Mouse (Mus musculus) midbrain, postnatal 0 days (tissue): Measurements from ENCODE around the gene Tcerg1l. TPM values are rescaled to one million over a fixed set of nuclear protein-coding genes. Genes with fewer than 3 reads are reported as not detected.
A peak's percentile ranks its signal among the peaks of the same experiment; 100 is the strongest.

Experiments
- ATAC-seq: fragments of 200-750 bp; cut with Nextera tagmentation; 2 replicates; pipeline ENCODE4 v1.8.0; 2017; ENCODE audit warnings: moderate number of reproducible peaks, mild to moderate bottlenecking, moderate TSS enrichment, moderate library complexity; ENCODE audit not compliant: low FRiP score
- DNase-seq: peaks from one replicate; pipeline ENCODE4 v3.0.0-alpha.2; 2015; ENCODE audit warnings: low spot score
- H3K27ac ChIP-seq: fragments of 300-500 bp; sonication (generic); 2 replicates; pipeline ENCODE4 v1.5.1; 2014; ENCODE audit warnings: low read depth, mild to moderate bottlenecking, low read length, mixed read lengths
- H3K27me3 ChIP-seq: fragments of 300-500 bp; sonication (generic); 2 replicates; pipeline ENCODE4 v1.6.1; 2014; ENCODE audit warnings: low read length, control low read depth, mixed read lengths; ENCODE audit not compliant: insufficient read depth
- H3K36me3 ChIP-seq: fragments of 300-500 bp; sonication (generic); 2 replicates; pipeline ENCODE4 v1.6.1; 2014; ENCODE audit warnings: low read length, control low read depth, mixed read lengths; ENCODE audit not compliant: insufficient read depth
- H3K4me1 ChIP-seq: fragments of 300-500 bp; sonication (generic); 2 replicates; pipeline ENCODE4 v1.6.1; 2014; ENCODE audit warnings: mild to moderate bottlenecking, control low read depth, antibody characterized with exemption, low read length, mixed read lengths; ENCODE audit not compliant: insufficient read depth
- H3K4me2 ChIP-seq: fragments of 300-500 bp; sonication (generic); 2 replicates; pipeline ENCODE4 v1.6.1; 2014; ENCODE audit warnings: low read depth, mild to moderate bottlenecking, low read length, mixed read lengths; ENCODE audit not compliant: poor library complexity, severe bottlenecking
- H3K4me3 ChIP-seq: fragments of 300-500 bp; sonication (generic); 2 replicates; pipeline ENCODE4 v1.5.1; 2014; ENCODE audit warnings: low read depth, mild to moderate bottlenecking, low read length, moderate library complexity
- H3K9ac ChIP-seq: fragments of 300-500 bp; sonication (generic); replicated peaks from 2 replicates; pipeline ENCODE4 v1.6.1; 2014; ENCODE audit warnings: mild to moderate bottlenecking, low read length, moderate library complexity, mixed read lengths; ENCODE audit not compliant: poor library complexity, severe bottlenecking
- H3K9me3 ChIP-seq: fragments of 300-500 bp; sonication (generic); 2 replicates; pipeline ENCODE4 v1.6.1; 2016; ENCODE audit warnings: low read length, control low read depth
- CTCF ChIP-seq: IDR thresholded peaks from 2 replicates; pipeline ENCODE4 v1.5.1; 2016; ENCODE audit warnings: antibody characterized with exemption, mild to moderate bottlenecking
- WGBS: fragments of 180-500 bp; shearing (Covaris S2); extraction: QIAGEN DNeasy Blood & Tissue Kit; methylation state at CpG from one replicate; pipeline ENCODE4 v1.1.7; 2014; 5-methylcytosine and 5-hydroxymethylcytosine counted together
- polyA plus RNA-seq: library from polyadenylated mRNA; unstranded; fragments of >200 nt; fragmentation: Nextera tagmentation; extraction: Ambion mirVana; gene quantifications from 2 replicates; pipeline ENCODE4 v1.2.1, GENCODE M21; 2015
- total RNA-seq: library from RNA; depleted of rRNA; stranded (reverse); fragments of >200 nt; gene quantifications from 2 replicates; pipeline ENCODE4 v1.2.3, GENCODE M21; 2014

The Tcerg1l gene
- total and polyA plus RNA-seq, 2 experiments from 2014 or later, result 31.2 to 36.0 TPM

GRCm38 (mm10) chr7:138345451-138345850 is 52.1 kb downstream of the Tcerg1l start:
- no peak overlapping the region for H3K9ac ChIP-seq
- no peak overlapping the region for H3K4me2 ChIP-seq
- H3K36me3 ChIP-seq, result no peaks in the 10 kb centered on the region
- no peaks in the 10 kb centered on the region for H3K27me3 ChIP-seq
- no peaks in the 10 kb centered on the region for H3K9me3 ChIP-seq
- no peak for TF ChIP-seq CTCF
- DNase-seq, result peak; percentile 47
- no peaks in the 10 kb centered on the region for H3K4me1 ChIP-seq
- no peak for ATAC-seq
- H3K27ac ChIP-seq, result no peak overlapping the region
- H3K4me3 ChIP-seq, result no peak overlapping the region
- 56% methylated on average over 6 of the region's 6 CpGs for WGBS

- TF ChIP-seq CTCF, result no peak
- DNase-seq, result no peak
- 78% methylated on average over 4 of the region's 4 CpGs for WGBS
Observed at GRCm38 (mm10) chr7:138338451-138338850, 59.1 kb downstream of the Tcerg1l start.

GRCm38 (mm10) chr7:138337946-138338345 is 59.6 kb downstream of the Tcerg1l start:
- H3K27me3 ChIP-seq, result no peaks in the 10 kb centered on the region
- H3K4me2 ChIP-seq, result no peak overlapping the region
- ATAC-seq (no peak), DNase-seq (no peak)
- no peak overlapping the region for H3K27ac ChIP-seq
- H3K36me3 ChIP-seq, result no peaks in the 10 kb centered on the region
- no peaks in the 10 kb centered on the region for H3K9me3 ChIP-seq
- no peak for TF ChIP-seq CTCF
- H3K9ac ChIP-seq, result no peak overlapping the region
- no peak overlapping the region for H3K4me3 ChIP-seq
- H3K4me1 ChIP-seq, result no peaks in the 10 kb centered on the region
- WGBS, result 31% methylated on average over 5 of the region's 5 CpGs

More at GRCm38 (mm10) chr7:138338451-138338850, 59.1 kb downstream of the Tcerg1l start:
- Histone ChIP-seq H3K4me1 (no peaks in the 10 kb centered on the region), H3K9me3 (no peaks in the 10 kb centered on the region), H3K36me3 (no peaks in the 10 kb centered on the region), H3K4me3 (no peak overlapping the region), H3K27ac (no peak overlapping the region), H3K9ac (no peak overlapping the region), H3K27me3 (no peaks in the 10 kb centered on the region), H3K4me2 (no peak overlapping the region)
- ATAC-seq, result no peak

GRCm38 (mm10) chr7:138332504-138333168 is 64.9 kb downstream of the Tcerg1l start:
- H3K9me3 ChIP-seq, result no peaks in the 10 kb centered on the region
- no peak overlapping the region for H3K27ac ChIP-seq
- WGBS, result 90% methylated on average over 4 of the region's 4 CpGs
- no peak overlapping the region for H3K4me3 ChIP-seq
- H3K4me2 ChIP-seq, result no peak overlapping the region
- no peak overlapping the region for H3K9ac ChIP-seq
- no peaks in the 10 kb centered on the region for H3K4me1 ChIP-seq
- no peak for TF ChIP-seq CTCF
- H3K36me3 ChIP-seq, result no peaks in the 10 kb centered on the region
- no peaks in the 10 kb centered on the region for H3K27me3 ChIP-seq
- no peak for ATAC-seq
- DNase-seq, result no peak

- Histone ChIP-seq H3K4me3 (no peak overlapping the region), H3K4me2 (no peak overlapping the region), H3K27ac (no peak overlapping the region), H3K9ac (no peak overlapping the region), H3K9me3 (no peaks in the 10 kb centered on the region), H3K36me3 (no peaks in the 10 kb centered on the region), H3K27me3 (no peaks in the 10 kb centered on the region), H3K4me1 (no peaks in the 10 kb centered on the region)
- ATAC-seq, result no peak
- no peak for DNase-seq
- TF ChIP-seq CTCF, result no peak
- 94% methylated on average over 3 of the region's 3 CpGs for WGBS
Observed at GRCm38 (mm10) chr7:138331266-138331665, 66.3 kb downstream of the Tcerg1l start.

- no peak overlapping the region for H3K9ac ChIP-seq
- 71% methylated on average over 6 of the region's 6 CpGs for WGBS
- peak; percentile 27 for DNase-seq
- ATAC-seq, result no peak
- H3K27me3 ChIP-seq, result no peaks in the 10 kb centered on the region
- no peak overlapping the region for H3K4me3 ChIP-seq
- H3K36me3 ChIP-seq, result no peaks in the 10 kb centered on the region
- H3K4me2 ChIP-seq, result no peak overlapping the region
- H3K27ac ChIP-seq, result no peak overlapping the region
- no peak for TF ChIP-seq CTCF
- H3K9me3 ChIP-seq, result no peaks in the 10 kb centered on the region
- H3K4me1 ChIP-seq, result no peaks in the 10 kb centered on the region
Observed at GRCm38 (mm10) chr7:138328637-138329036, 68.9 kb downstream of the Tcerg1l start.
